Mouse (Mus musculus): Measurements from ENCODE around the gene Dkkl1.

Dkkl1 gene

GRCm38 (mm10) chr7:45169495-45169894 is 42.5 kb downstream of the Dkkl1 start:
- no peak for DNase-seq (ENCODE audit: low spot score in 2 of 2)

GRCm38 (mm10) chr7:45168656-45169055 is 43.3 kb downstream of the Dkkl1 start:
- DNase-seq (ENCODE audit: low spot score in 2 of 2) = no peak

GRCm38 (mm10) chr7:45167761-45168445 is 44.0 kb downstream of the Dkkl1 start:
- DNase-seq (ENCODE audit: low spot score in 2 of 2) = peak in 1 of 2 experiments; percentile 68

- DNase-seq (ENCODE audit: low spot score in 2 of 2) = no peak
Observed at GRCm38 (mm10) chr7:45166950-45167401, 45.0 kb downstream of the Dkkl1 start.

- no peak for DNase-seq (ENCODE audit: low spot score in 2 of 2)
Observed at GRCm38 (mm10) chr7:45165701-45166100, 46.2 kb downstream of the Dkkl1 start.

- DNase-seq (ENCODE audit: low spot score in 2 of 2) = no peak
Observed at GRCm38 (mm10) chr7:45164833-45165232, 47.1 kb downstream of the Dkkl1 start.

- DNase-seq (ENCODE audit: low spot score in 2 of 2) = peak in 1 of 2 experiments; percentile 60
Observed at GRCm38 (mm10) chr7:45163735-45164490, 48.0 kb downstream of the Dkkl1 start, which contains the start of gene Slc17a7. TSS of gene Slc17a7 (plus strand) at chr7:45163949.

- DNase-seq (ENCODE audit: low spot score in 2 of 2) = no peak
Observed at GRCm38 (mm10) chr7:45162996-45163615, 48.8 kb downstream of the Dkkl1 start.

GRCm38 (mm10) chr7:45162551-45162950 is 49.4 kb downstream of the Dkkl1 start:
- DNase-seq (ENCODE audit: low spot score in 2 of 2) = no peak

- peak; percentile 90 to 93 for DNase-seq (ENCODE audit: low spot score in 2 of 2)
Observed at GRCm38 (mm10) chr7:45161612-45162473, 50.1 kb downstream of the Dkkl1 start.

- no peak for DNase-seq (ENCODE audit: low spot score in 2 of 2)
Observed at GRCm38 (mm10) chr7:45160866-45161265, 51.1 kb downstream of the Dkkl1 start.

GRCm38 (mm10) chr7:45160316-45160800 is 51.6 kb downstream of the Dkkl1 start:
- no peak for DNase-seq (ENCODE audit: low spot score in 2 of 2)

GRCm38 (mm10) chr7:45158991-45159390 is 53.0 kb downstream of the Dkkl1 start:
- no peak for DNase-seq (ENCODE audit: low spot score in 2 of 2)
